Mouse (Mus musculus) neural tube, embryonic 13.5 days (tissue): ENCODE results near the gene Ppp1r14c. TPM values are rescaled to one million over a fixed set of nuclear protein-coding genes. Genes with fewer than 3 reads are reported as not detected.

Source experiments
- ATAC-seq: fragments of 200-750 bp; cut with Nextera tagmentation; 2 replicates; pipeline ENCODE4 v1.8.0; 2017; ENCODE audit warnings: low read depth, mild to moderate bottlenecking, moderate TSS enrichment, moderate library complexity
- H3K27ac ChIP-seq: fragments of 300-500 bp; sonication (generic); replicated peaks from 2 replicates; pipeline ENCODE4 v1.5.1; 2015; ENCODE audit warnings: moderate library complexity, mild to moderate bottlenecking, inconsistent platforms
- H3K27me3 ChIP-seq: fragments of 300-500 bp; sonication (generic); 2 replicates; pipeline ENCODE4 v1.6.1; 2015; ENCODE audit warnings: mild to moderate bottlenecking, inconsistent platforms
- H3K36me3 ChIP-seq: fragments of 300-500 bp; sonication (generic); 2 replicates; pipeline ENCODE4 v1.6.1; 2015; ENCODE audit warnings: mild to moderate bottlenecking, inconsistent platforms
- H3K4me1 ChIP-seq: fragments of 300-500 bp; sonication (generic); replicated peaks from 2 replicates; pipeline ENCODE4 v1.6.1; 2015; ENCODE audit warnings: inconsistent platforms
- H3K4me2 ChIP-seq: fragments of 300-500 bp; sonication (generic); 2 replicates; pipeline ENCODE4 v1.6.1; 2015; ENCODE audit warnings: inconsistent platforms, mild to moderate bottlenecking, moderate library complexity
- H3K4me3 ChIP-seq: fragments of 300-500 bp; sonication (generic); 2 replicates; pipeline ENCODE4 v1.5.1; 2015; ENCODE audit warnings: mild to moderate bottlenecking, inconsistent platforms
- H3K9ac ChIP-seq: fragments of 300-500 bp; sonication (generic); 2 replicates; pipeline ENCODE4 v1.6.1; 2015; ENCODE audit warnings: moderate library complexity, mild to moderate bottlenecking, inconsistent platforms
- H3K9me3 ChIP-seq: fragments of 300-500 bp; sonication (generic); 2 replicates; pipeline ENCODE4 v1.6.1; 2016; ENCODE audit warnings: inconsistent platforms
- WGBS: fragments of 180-500 bp; shearing (Covaris S2); methylation state at CpG from one replicate; pipeline ENCODE4 v1.1.7; 2015; 5-methylcytosine and 5-hydroxymethylcytosine counted together
- polyA plus RNA-seq: library from polyadenylated mRNA; unstranded; fragments of >200 nt; fragmentation: Nextera tagmentation; extraction: Ambion mirVana; gene quantifications from 2 replicates; pipeline ENCODE4 v1.2.1, GENCODE M21; 2015

The Ppp1r14c gene
- polyA plus RNA-seq, 1 experiment from 2014 or later, result 47.1 TPM

DNA sequence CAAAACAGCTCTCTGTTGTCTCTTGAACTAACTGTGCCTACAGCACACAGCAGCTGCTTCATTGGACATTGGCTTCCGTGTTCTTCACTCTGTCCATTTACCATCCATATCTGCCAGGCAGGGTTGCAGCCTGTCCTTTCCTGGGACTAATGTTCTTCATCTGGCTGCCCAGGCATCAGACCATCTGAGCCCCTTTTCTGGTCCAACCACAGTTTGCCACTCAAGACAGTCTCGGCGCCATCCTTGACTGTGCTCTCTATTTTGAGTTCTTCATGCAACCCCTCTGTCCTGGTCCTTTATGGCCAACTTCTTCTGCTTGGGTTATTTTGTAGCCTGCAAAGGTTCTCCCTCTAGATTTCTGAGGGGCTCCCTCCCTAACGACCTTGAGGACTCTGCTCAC is 38.5 kb downstream of the Ppp1r14c start:
- H3K4me3 ChIP-seq, result no peak overlapping the region
- H3K36me3 ChIP-seq, result no peaks in the 10 kb centered on the region
- no peak for ATAC-seq
- H3K9ac ChIP-seq, result no peak overlapping the region
- no peaks in the 10 kb centered on the region for H3K9me3 ChIP-seq
- WGBS, result 91% methylated on average over 4 of the region's 4 CpGs
- H3K4me2 ChIP-seq, result no peak overlapping the region
- H3K4me1 ChIP-seq, result peaks cover 30% of the 10 kb centered on the region
- H3K27me3 ChIP-seq, result no peaks in the 10 kb centered on the region
- no peak overlapping the region for H3K27ac ChIP-seq

- H3K27me3 ChIP-seq, result no peaks in the 10 kb centered on the region
- no peak overlapping the region for H3K9ac ChIP-seq
- H3K9me3 ChIP-seq, result no peaks in the 10 kb centered on the region
- no peak overlapping the region for H3K27ac ChIP-seq
- ATAC-seq, result no peak
- H3K4me1 ChIP-seq, result peaks cover 30% of the 10 kb centered on the region
- H3K4me2 ChIP-seq, result no peak overlapping the region
- H3K36me3 ChIP-seq, result no peaks in the 10 kb centered on the region
- WGBS, result 84% methylated on average over 2 of the region's 2 CpGs
- H3K4me3 ChIP-seq, result no peak overlapping the region
Observed at GRCm38 (mm10) chr10:3406280-3406679, 40.4 kb downstream of the Ppp1r14c start.

DNA sequence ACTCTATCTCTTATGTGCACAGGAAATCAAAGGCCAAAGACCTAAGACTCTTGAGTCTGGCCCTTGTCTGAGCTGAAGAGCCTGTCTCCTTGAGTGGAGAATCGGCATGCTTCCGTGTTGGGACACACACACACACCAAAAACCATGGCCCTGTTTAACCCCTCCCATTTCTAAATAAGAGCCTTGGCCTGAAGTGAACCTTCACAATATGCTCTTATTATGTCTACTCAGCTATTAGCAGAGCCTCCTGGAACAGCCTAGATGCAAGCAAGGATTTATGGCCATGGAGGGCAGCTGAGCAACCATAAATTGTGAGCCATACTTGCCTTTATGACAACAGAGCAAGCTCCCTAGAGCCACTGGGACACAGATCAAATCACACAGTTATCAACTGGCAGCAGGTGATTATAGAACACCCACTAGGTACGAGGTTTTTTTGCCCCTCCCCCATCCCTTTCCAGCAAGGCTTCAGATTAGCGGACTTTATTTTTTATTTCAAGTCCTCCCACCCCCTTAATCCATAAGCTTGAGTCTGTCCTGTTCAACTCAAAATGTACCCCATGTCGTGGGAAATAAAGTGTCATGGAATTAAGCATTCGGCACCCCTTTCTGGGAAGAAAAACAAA is 42.3 kb downstream of the Ppp1r14c start:
- ATAC-seq, result peak; percentile 82

GRCm38 (mm10) chr10:3408699-3409098 is 42.8 kb downstream of the Ppp1r14c start:
- no peaks in the 10 kb centered on the region for H3K27me3 ChIP-seq
- WGBS, result 53% methylated on average over 3 of the region's 3 CpGs

More for the DNA sequence above, 42.3 kb downstream of the Ppp1r14c start:
- no peak overlapping the region for H3K9ac ChIP-seq
- H3K27ac ChIP-seq, result no peak overlapping the region
- 55% methylated on average over 6 of the region's 6 CpGs for WGBS
- no peak overlapping the region for H3K4me2 ChIP-seq
- H3K9me3 ChIP-seq, result no peaks in the 10 kb centered on the region
- H3K27me3 ChIP-seq, result no peaks in the 10 kb centered on the region
- H3K4me1 ChIP-seq, result peaks cover 26% of the 10 kb centered on the region
- no peaks in the 10 kb centered on the region for H3K36me3 ChIP-seq
- no peak overlapping the region for H3K4me3 ChIP-seq

DNA sequence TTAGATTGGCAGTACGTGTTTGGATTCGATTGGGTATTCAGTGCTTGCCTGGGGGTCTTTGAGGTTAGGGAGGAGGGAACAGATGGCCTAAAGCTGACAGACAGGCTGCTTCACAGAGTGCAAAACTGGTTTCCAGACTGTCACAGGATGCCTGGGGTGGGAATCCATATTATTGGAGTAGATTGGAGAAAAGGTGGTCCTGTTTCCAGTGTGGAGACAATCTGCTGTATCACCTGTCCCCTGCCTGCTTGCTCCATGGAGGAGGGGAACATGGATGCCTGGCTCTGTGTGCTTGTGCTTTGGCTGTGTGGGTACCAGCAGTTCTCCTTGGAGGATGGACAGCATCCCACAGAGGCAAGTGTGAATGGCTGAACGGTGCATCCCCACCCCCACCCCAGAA is 45.4 kb downstream of the Ppp1r14c start:
- no peaks in the 10 kb centered on the region for H3K36me3 ChIP-seq
- peaks cover 24% of the 10 kb centered on the region for H3K4me1 ChIP-seq
- 65% methylated on average over 3 of the region's 3 CpGs for WGBS
- no peak overlapping the region for H3K9ac ChIP-seq
- H3K27me3 ChIP-seq, result no peaks in the 10 kb centered on the region
- no peak for ATAC-seq
- H3K9me3 ChIP-seq, result no peaks in the 10 kb centered on the region
- H3K4me3 ChIP-seq, result no peak overlapping the region
- no peak overlapping the region for H3K4me2 ChIP-seq
- no peak overlapping the region for H3K27ac ChIP-seq

More at GRCm38 (mm10) chr10:3408699-3409098, 42.8 kb downstream of the Ppp1r14c start:
- Histone ChIP-seq H3K9me3 (no peaks in the 10 kb centered on the region), H3K27ac (no peak overlapping the region), H3K36me3 (no peaks in the 10 kb centered on the region), H3K9ac (no peak overlapping the region), H3K4me2 (no peak overlapping the region), H3K4me1 (peaks cover 21% of the 10 kb centered on the region), H3K4me3 (no peak overlapping the region)
- peak; percentile 33; the same call in 1 of the 2 replicates for ATAC-seq

DNA sequence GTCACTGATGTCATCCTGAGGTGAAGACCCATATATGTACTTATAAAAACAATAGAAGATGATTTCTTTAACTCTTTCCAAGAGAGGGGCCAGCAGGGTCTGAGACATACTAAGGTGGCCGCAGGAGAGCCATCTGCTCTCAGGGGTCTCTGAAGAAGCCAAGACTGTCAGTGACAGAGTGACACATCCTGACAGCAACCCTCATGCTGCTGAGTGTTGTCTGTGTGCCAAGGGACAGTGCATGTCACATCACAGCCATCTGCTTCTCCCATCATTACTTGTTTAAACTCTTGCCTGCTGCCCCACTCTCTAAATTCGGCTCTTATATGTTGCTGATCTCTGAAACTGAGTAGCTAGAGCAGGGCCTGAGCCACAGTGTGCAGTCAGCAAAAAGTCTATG is 45.8 kb downstream of the Ppp1r14c start:
- no peak overlapping the region for H3K9ac ChIP-seq
- no peak overlapping the region for H3K4me2 ChIP-seq
- ATAC-seq, result no peak
- WGBS, result 83% methylated on average over 2 of the region's 2 CpGs
- no peaks in the 10 kb centered on the region for H3K9me3 ChIP-seq
- no peaks in the 10 kb centered on the region for H3K27me3 ChIP-seq
- H3K4me1 ChIP-seq, result peaks cover 24% of the 10 kb centered on the region
- no peak overlapping the region for H3K4me3 ChIP-seq
- no peaks in the 10 kb centered on the region for H3K36me3 ChIP-seq
- H3K27ac ChIP-seq, result no peak overlapping the region

DNA sequence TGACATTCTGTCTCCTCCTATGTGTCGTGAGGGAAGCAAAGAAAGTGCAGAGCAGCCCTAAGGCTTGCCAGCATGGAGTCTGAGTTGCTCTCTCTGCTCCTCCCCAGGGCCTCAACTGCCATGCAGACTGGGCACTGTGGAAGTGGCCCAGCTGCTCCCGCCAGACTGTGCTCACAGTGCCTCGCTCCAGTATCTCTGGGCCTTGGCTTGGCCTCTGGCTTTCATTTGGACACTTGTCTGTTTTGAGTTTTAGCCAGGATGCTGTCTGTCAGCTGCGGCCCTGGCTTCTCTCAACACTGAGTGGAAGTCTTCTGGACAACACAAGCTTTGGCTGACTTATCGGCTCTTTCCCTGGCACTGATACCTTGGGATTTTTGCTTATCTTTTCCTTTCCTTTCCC is 49.0 kb downstream of the Ppp1r14c start:
- no peak overlapping the region for H3K4me2 ChIP-seq
- no peaks in the 10 kb centered on the region for H3K36me3 ChIP-seq
- no peak overlapping the region for H3K27ac ChIP-seq
- no peak overlapping the region for H3K9ac ChIP-seq
- H3K4me3 ChIP-seq, result no peak overlapping the region
- ATAC-seq, result peak; percentile 63
- 68% methylated on average over 5 of the region's 5 CpGs for WGBS
- H3K27me3 ChIP-seq, result no peaks in the 10 kb centered on the region
- no peaks in the 10 kb centered on the region for H3K9me3 ChIP-seq
- peaks cover 9% of the 10 kb centered on the region; the same call in 1 of the 2 replicates for H3K4me1 ChIP-seq

DNA sequence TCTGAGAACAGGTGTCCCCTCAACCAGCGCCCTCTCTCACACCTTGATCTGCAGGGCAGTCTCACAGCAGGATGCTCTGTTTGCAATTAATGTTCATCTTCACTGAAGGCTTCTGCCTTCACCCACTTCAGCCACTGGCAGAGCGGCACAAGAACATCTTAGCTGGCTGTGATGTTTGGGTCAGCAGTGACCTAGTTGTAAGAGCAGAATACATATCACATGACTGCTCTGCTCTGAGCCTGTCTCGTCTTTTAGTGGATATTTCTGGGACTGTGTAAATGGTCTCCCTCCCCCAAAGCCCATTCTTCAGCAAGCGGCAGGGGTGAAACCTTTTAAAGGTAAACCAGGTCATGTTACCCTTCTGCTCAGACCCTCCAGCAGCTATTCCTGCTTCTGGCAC is 50.7 kb downstream of the Ppp1r14c start:
- WGBS, result 77% methylated on average over 4 of the region's 4 CpGs
- peaks cover 15% of the 10 kb centered on the region for H3K4me1 ChIP-seq
- H3K9ac ChIP-seq, result no peak overlapping the region
- no peak overlapping the region for H3K4me3 ChIP-seq
- H3K27ac ChIP-seq, result no peak overlapping the region
- no peaks in the 10 kb centered on the region for H3K36me3 ChIP-seq
- no peak for ATAC-seq
- no peak overlapping the region for H3K4me2 ChIP-seq
- no peaks in the 10 kb centered on the region for H3K9me3 ChIP-seq
- H3K27me3 ChIP-seq, result no peaks in the 10 kb centered on the region

DNA sequence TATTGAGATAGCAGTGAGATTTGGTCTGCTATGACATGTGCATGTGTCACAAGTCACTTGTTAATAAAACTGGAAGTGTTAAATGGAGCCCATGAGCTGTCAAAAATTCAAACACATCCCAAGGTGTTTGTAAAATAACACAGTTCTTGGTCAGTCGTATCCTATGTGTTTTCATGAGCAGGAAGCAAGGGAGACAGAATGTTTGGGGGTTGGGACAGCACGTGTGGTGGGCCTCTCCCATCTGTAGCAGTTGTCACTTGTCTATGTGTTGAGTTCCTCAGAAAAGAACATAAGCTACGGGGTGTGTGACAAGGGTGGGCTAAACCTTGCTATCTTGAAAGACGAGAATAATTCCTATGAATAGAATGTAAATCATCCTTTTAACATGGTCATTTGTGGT is 51.6 kb downstream of the Ppp1r14c start:
- Histone ChIP-seq H3K4me1 (peaks cover 15% of the 10 kb centered on the region), H3K9me3 (no peaks in the 10 kb centered on the region), H3K4me2 (no peak overlapping the region), H3K27ac (no peak overlapping the region), H3K4me3 (no peak overlapping the region), H3K9ac (no peak overlapping the region), H3K27me3 (no peaks in the 10 kb centered on the region), H3K36me3 (no peaks in the 10 kb centered on the region)
- WGBS, result 72% methylated on average over 4 of the region's 4 CpGs
- no peak for ATAC-seq

GRCm38 (mm10) chr10:3424016-3424415 is 58.2 kb downstream of the Ppp1r14c start:
- Histone ChIP-seq H3K27me3 (no peaks in the 10 kb centered on the region), H3K4me1 (peaks cover 9% of the 10 kb centered on the region), H3K9ac (no peak overlapping the region), H3K4me3 (no peak overlapping the region), H3K27ac (no peak overlapping the region), H3K4me2 (no peak overlapping the region), H3K36me3 (no peaks in the 10 kb centered on the region), H3K9me3 (no peaks in the 10 kb centered on the region)
- no peak for ATAC-seq

- peaks cover 3% of the 10 kb centered on the region; the same call in 1 of the 2 replicates for H3K4me1 ChIP-seq
- H3K4me3 ChIP-seq, result no peak overlapping the region
- no peaks in the 10 kb centered on the region for H3K9me3 ChIP-seq
- H3K36me3 ChIP-seq, result no peaks in the 10 kb centered on the region
- no peak overlapping the region for H3K4me2 ChIP-seq
- H3K27ac ChIP-seq, result 0 out of 2 replicates have a peak overlapping the region, but pooled peaks have one; percentile 33
- no peak overlapping the region for H3K9ac ChIP-seq
- H3K27me3 ChIP-seq, result no peaks in the 10 kb centered on the region
- 43% methylated on average over 3 of the region's 3 CpGs for WGBS
- 0 out of 2 replicates have a peak, but pooled peaks have one; percentile 32 for ATAC-seq
Observed at GRCm38 (mm10) chr10:3427689-3428399, 62.0 kb downstream of the Ppp1r14c start.

GRCm38 (mm10) chr10:3434848-3435474 is 69.1 kb downstream of the Ppp1r14c start:
- WGBS, result 80% methylated on average over 8 of the region's 8 CpGs
- no peaks in the 10 kb centered on the region for H3K9me3 ChIP-seq
- H3K9ac ChIP-seq, result no peak overlapping the region
- H3K4me1 ChIP-seq, result no peaks in the 10 kb centered on the region
- no peak overlapping the region for H3K27ac ChIP-seq
- H3K4me3 ChIP-seq, result no peak overlapping the region
- peak; percentile 72 for ATAC-seq
- H3K27me3 ChIP-seq, result no peaks in the 10 kb centered on the region
- no peaks in the 10 kb centered on the region for H3K36me3 ChIP-seq
- no peak overlapping the region for H3K4me2 ChIP-seq
